Mouse (Mus musculus) Patski (cell line): ENCODE measurements around the gene Klf5. TPM values are rescaled to one million over a fixed set of nuclear protein-coding genes. Genes with fewer than 3 reads are reported as not detected.

ENCODE experiments used
- ATAC-seq: fragments of 100-300 bp; one replicate; pipeline ENCODE4 v1.8.0; 2021
- CTCF ChIA-PET: fragments of 350-600 bp; sonication (Branson Sonifier 250); formaldehyde crosslinking; loops from one replicate; lab custom pipeline; 2022; ENCODE audit warnings: inconsistent platforms; lab: Charles Lee
- POLR2A ChIA-PET: fragments of 350-600 bp; sonication (Branson Sonifier 250); formaldehyde crosslinking; loops from one replicate; lab custom pipeline; 2022; ENCODE audit warnings: antibody characterized with exemption, inconsistent platforms; lab: Charles Lee
- DNase-seq: peaks from one replicate; pipeline ENCODE4 v3.0.0-alpha.2; 2011; ENCODE audit warnings: low read depth, low spot score
- H3K27me3 ChIP-seq: fragments of 371-371 bp; one replicate; pipeline ENCODE4 v1.5.1; 2021
- CTCF ChIP-seq: fragments of 100-300 bp; IDR thresholded peaks from one replicate; pipeline ENCODE4 v1.5.1; 2021
- in situ Hi-C: fragments of 300-500 bp; cut with MboI; formaldehyde crosslinking; loops from 3 replicates; pipeline ENCODE4 v1.11.1; 2018; ENCODE audit warnings: low pct_unique_long_range_greater_than_20kb, mixed read lengths
- polyA plus RNA-seq: library from polyadenylated mRNA; unstranded; gene quantifications from one replicate; pipeline ENCODE4 v1.2.3, GENCODE M21; 2021

Klf5 gene
- polyA plus RNA-seq, 1 experiment from 2014 or later = 27.9 TPM

DNA sequence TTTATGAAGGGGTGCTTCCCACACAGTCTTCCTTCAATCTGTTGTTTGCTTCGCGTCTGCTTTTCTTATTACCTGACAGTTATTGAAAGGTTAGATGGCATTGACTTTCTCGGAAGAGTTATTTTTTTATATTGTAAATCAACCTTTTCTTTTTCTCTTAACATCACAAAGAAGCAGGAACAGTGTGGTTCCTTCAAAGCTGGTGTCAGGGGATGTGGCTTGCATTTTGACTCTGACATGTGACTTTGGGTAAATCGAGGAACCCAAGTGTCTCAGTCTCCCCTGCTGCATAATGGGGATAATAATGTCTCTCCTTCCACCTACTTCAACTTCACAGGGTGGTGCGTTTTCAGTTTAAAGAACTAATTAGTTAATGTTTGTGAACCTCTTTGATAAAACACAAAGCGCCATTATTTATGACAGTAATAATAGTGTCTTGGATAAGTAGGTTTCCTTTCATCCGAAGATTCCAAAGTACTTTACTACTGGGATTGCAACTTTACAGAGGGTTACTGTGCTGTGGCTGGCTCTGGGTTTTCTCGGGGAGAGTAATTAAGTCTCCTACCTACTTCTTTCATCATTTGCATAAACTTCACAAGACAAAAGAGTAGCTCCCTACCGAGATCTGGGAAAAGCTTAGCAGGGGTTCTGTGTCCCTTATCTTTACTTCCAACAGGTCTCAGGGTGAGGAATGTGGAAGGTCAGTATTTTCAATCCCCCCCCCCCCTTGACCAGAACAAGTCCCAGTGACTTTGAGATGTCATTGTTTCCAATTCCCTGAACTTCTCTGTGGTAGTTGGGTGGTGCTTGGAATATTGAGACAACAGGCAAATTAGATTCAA is 41.4 kb downstream of the Klf5 start:
- no peak for TF ChIP-seq CTCF
- ATAC-seq (no peak), DNase-seq (no peak)
- in situ Hi-C loops = no loop called here
- CTCF ChIA-PET = no interaction called here
- no peaks in the 10 kb centered on the region for H3K27me3 ChIP-seq
- POLR2A ChIA-PET = no interaction called here

GRCm38 (mm10) chr14:99340703-99341102 is 42.2 kb downstream of the Klf5 start:
- POLR2A ChIA-PET = no interaction called here
- DNase-seq = no peak

DNA sequence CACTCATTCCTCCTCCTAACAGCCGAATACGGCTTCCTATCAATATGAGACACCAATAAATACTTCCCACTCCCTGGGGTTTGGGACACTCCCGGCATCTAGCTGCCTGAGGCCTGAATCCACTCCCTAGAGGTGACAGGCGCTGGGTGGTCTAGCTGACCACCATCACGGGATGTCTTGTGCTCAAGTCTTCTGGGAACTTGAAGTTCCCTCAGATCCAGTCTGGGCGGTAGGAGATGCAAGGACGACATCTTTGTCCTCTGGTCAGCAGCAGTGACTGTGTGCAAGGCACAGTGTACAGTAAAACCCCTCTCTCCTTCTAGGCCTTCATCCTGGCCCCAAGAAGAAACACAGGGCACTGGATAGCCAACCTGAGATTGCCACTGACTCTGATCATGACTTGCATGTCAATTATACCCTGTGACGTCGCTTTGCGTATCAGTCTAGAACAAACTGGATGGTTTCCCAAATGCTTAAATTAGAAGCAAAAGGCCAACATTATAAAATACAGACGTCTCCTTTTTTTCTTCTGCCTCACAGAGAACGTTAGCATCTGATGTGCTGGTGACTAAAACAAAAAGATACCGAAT is 49.8 kb downstream of the Klf5 start:
- no peak for ATAC-seq
- TF ChIP-seq CTCF = no peak
- no peaks in the 10 kb centered on the region for H3K27me3 ChIP-seq
- in situ Hi-C loops = no loop called here
- no peak for DNase-seq
- POLR2A ChIA-PET = interaction anchor here (0.7 kb wide), 1 partner anchor 38 kb away, joined by 4 read pairs; no protein-coding TSS in a partner anchor
- CTCF ChIA-PET = no interaction called here

More at GRCm38 (mm10) chr14:99340703-99341102, 42.2 kb downstream of the Klf5 start:
- no peak for ATAC-seq
- no peak for TF ChIP-seq CTCF
- CTCF ChIA-PET = no interaction called here
- no peaks in the 10 kb centered on the region for H3K27me3 ChIP-seq
- in situ Hi-C loops = no loop called here

DNA sequence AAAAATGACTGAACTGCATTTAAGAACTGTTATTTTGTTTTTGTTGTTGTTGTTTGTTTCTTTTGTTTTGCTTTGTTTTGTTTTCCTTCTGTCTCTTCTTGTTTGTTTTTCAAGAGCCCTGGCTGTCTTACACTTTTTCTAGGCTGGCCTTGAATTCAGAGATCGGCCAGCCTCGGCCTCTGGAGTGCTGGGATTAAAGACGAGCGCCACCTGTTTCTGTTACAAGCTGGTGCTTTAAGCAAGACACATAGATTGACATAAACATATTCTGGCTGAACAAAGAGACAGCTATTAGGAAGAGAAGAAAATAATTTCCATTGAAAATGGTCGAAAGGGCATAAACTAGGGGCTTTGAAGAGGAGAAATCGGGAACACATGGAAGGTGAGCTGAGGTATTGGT is 51.1 kb downstream of the Klf5 start:
- TF ChIP-seq CTCF = no peak
- CTCF ChIA-PET = no interaction called here
- ATAC-seq (no peak), DNase-seq (no peak)
- no peaks in the 10 kb centered on the region for H3K27me3 ChIP-seq
- in situ Hi-C loops = no loop called here
- POLR2A ChIA-PET = interaction anchor here (0.6 kb wide), 1 partner anchor 51 kb away, joined by 3 read pairs; the partner anchor contains the start of gene Klf5

DNA sequence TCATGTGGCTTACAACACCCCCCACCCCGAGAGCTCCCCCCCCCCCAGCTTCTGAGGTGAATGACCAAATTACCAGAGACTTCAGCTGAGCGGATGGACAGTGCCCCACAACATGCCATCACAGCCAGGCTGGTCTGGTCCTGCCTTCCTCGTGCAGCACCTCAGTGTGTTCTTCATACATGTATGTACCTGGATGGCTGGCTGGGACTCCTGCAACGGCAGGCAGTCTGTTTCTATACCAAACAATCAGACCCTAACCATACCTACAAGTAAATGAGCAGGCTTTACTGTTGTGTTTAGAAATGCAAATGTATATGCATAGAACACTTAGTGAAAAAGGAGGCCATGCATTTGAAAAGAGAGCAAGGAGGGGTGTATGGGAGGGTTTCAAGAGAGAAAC is 54.5 kb downstream of the Klf5 start:
- CTCF ChIA-PET = no interaction called here
- ATAC-seq = no peak
- POLR2A ChIA-PET = no interaction called here
- no peaks in the 10 kb centered on the region for H3K27me3 ChIP-seq
- TF ChIP-seq CTCF = no peak
- in situ Hi-C loops = no loop called here
- no peak for DNase-seq

DNA sequence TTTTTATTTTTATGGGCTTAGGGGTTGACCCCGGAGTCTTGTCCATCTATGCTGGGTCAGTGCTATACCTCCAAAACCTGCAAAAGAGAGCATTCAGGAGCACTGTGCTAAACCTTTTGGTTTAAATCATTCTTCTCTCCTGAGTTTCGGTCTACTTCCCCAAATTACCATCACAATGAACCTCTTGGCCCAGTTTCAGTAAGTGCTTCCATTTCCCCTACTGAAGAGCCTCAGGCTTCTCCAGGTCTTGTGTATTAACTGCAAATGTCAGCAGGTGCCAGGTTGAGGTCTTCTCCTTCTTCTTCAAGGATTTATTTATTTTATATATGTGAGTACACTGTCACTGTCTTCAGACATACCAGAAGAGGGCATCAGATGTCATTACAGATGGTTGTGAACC is 55.6 kb downstream of the Klf5 start:
- no peak for TF ChIP-seq CTCF
- no peak for DNase-seq
- H3K27me3 ChIP-seq = no peaks in the 10 kb centered on the region
- no peak for ATAC-seq
- in situ Hi-C loops = no loop called here
- ChIA-PET POLR2A (no interaction called here), CTCF (no interaction called here)

DNA sequence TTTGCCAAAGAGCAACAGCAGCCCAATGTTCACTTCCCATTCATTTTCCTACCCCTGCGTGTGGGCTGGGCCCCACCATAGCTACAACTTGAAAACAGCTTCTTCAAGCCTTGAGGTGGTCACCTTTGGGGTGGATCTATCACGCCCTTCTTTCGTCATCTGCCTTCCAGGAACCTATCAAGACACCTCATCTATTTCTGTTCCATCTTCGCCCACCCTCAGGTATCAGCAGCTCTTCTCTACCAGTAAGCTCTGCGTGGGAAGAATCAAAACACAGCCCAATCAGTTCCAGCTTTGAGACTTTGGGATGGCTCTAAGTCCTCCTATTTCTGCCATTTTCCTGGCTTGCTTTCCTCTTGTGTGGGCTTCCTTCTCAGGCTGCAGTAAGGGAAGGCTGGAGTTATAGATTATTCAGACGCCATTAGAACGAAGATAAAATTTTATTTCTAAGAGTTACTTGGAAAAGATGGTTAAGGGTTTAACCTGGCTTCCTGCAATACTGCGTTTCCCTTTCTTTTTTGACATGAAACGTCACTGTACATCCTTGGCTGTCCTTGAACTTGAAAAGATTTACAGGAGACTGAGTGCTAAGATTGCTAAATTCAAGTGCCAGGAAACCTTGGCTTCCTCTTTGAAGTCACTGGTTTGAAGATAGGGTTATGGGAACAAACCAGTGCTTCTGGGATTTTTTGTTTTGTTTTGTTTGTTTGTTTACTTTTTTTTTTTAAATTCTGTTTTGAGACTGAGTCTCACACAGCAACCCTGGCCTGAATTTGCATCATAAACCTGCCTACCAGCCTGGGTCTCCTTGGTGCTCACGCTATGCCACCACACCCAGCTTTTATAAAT is 56.5 kb downstream of the Klf5 start:
- DNase-seq (no peak), ATAC-seq (no peak)
- in situ Hi-C loops = no loop called here
- CTCF ChIA-PET = no interaction called here
- no peaks in the 10 kb centered on the region for H3K27me3 ChIP-seq
- POLR2A ChIA-PET = no interaction called here
- TF ChIP-seq CTCF = no peak

- ChIA-PET POLR2A (no interaction called here), CTCF (no interaction called here)
- in situ Hi-C loops = no loop called here
- ATAC-seq (no peak), DNase-seq (no peak)
- H3K27me3 ChIP-seq = no peaks in the 10 kb centered on the region
- no peak for TF ChIP-seq CTCF
Observed at GRCm38 (mm10) chr14:99355610-99355870, 57.0 kb downstream of the Klf5 start.

DNA sequence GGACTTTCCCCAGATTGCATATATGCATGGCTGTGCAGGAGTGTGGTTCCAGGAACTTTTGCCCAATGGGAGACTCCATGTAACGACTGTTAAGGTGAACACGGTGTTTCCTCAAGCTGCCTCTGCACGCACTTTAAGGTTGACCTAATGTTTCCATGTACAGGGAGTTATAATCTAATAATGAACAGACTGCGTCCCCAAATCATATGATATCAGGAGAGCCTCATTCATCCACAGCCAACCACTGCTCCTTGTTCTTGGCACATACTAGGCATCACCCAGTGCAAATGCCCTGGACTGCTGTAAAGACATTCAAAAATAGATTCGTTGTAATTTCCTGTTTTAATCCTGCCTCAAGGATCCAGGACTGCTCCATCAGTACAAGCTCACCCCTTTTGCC is 64.5 kb downstream of the Klf5 start:
- H3K27me3 ChIP-seq = no peaks in the 10 kb centered on the region

DNA sequence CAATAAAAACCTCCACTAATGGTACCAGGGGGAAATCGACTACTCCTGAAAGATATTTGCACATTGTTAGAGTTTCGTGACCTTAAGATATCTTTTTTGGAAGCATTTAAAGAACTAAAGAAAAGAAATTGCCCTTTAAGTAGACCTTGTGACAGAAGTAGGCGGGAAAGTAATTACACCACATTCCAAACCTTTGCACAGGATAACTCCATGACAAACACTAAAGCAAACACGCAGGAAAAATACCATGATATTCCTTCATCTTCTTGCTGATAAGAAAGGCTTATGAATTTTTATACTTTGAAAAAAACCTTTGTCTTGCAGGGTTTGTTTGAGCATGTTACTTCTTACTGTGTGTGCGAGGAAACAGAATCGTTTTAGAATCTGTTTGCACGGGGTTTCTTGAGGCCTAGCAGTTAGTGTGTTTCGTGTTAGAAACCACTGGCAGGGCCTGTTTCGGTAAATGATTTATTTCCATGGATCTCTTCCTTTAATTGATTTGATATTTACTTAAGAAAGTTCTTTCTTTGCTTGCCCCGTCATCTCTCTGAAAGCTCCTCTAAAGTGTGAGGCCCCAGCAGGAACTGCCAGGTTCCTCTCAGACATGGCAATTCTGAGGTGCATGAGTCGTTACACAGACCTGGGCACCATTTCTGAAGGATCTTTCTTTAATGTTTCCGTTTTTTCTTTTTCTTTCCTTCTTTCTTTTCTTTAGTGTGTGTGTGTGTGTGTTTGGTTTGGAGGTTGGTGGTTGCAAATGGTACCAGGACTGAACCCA is 65.7 kb downstream of the Klf5 start:
- POLR2A ChIA-PET = no interaction called here

More for the DNA sequence above, 64.5 kb downstream of the Klf5 start:
- in situ Hi-C loops = no loop called here
- POLR2A ChIA-PET = no interaction called here
- ATAC-seq (no peak), DNase-seq (no peak)
- no peak for TF ChIP-seq CTCF
- CTCF ChIA-PET = interaction anchor here (1.3 kb wide), 1 partner anchor 56 kb away, joined by 3 read pairs; no protein-coding TSS in a partner anchor

More for the DNA sequence above, 65.7 kb downstream of the Klf5 start:
- CTCF ChIA-PET = no interaction called here
- DNase-seq (no peak), ATAC-seq (no peak)
- in situ Hi-C loops = no loop called here
- no peak for TF ChIP-seq CTCF
- H3K27me3 ChIP-seq = no peaks in the 10 kb centered on the region

Other genes starting within 250 kb of the Klf5 start
- gene Pibf1, start 199.3 kb upstream of the Klf5 start, polyA plus RNA-seq = 12.2 TPM
- gene Dis3, start 198.9 kb upstream of the Klf5 start, polyA plus RNA-seq = 31.8 TPM